Mouse (Mus musculus) liver, embryonic 11.5 days (tissue): ENCODE data around the gene Phlda2. TPM values are rescaled to one million over a fixed set of nuclear protein-coding genes. Genes with fewer than 3 reads are reported as not detected.

ENCODE experiments used
- ATAC-seq: fragments of 200-750 bp; cut with Nextera tagmentation; replicated peaks from 2 replicates; pipeline ENCODE4 v1.8.0; 2017; ENCODE audit warnings: moderate number of reproducible peaks, mild to moderate bottlenecking, moderate TSS enrichment, moderate library complexity; ENCODE audit not compliant: low FRiP score
- DNase-seq: peaks from one replicate; pipeline ENCODE4 v3.0.0-alpha.2; 2017; ENCODE audit warnings: low spot score
- H3K27ac ChIP-seq: fragments of 300-500 bp; sonication (generic); 2 replicates; pipeline ENCODE4 v1.5.1; 2014; ENCODE audit warnings: mild to moderate bottlenecking, low read depth, low read length, control low read depth
- H3K27me3 ChIP-seq: fragments of 300-500 bp; sonication (generic); replicated peaks from 2 replicates; pipeline ENCODE4 v1.6.1; 2014; ENCODE audit warnings: low read length, mixed read lengths; ENCODE audit not compliant: control insufficient read depth, insufficient read depth
- H3K36me3 ChIP-seq: fragments of 300-500 bp; sonication (generic); 2 replicates; pipeline ENCODE4 v1.6.1; 2014; ENCODE audit warnings: mild to moderate bottlenecking, low read length, moderate library complexity, mixed read lengths; ENCODE audit not compliant: control insufficient read depth, insufficient read depth
- H3K4me1 ChIP-seq: fragments of 300-500 bp; sonication (generic); replicated peaks from 2 replicates; pipeline ENCODE4 v1.6.1; 2014; ENCODE audit warnings: low read length, mixed read lengths; ENCODE audit not compliant: control insufficient read depth, insufficient read depth
- H3K4me2 ChIP-seq: fragments of 300-500 bp; sonication (generic); 2 replicates; pipeline ENCODE4 v1.6.1; 2014; ENCODE audit warnings: mild to moderate bottlenecking, control low read depth, moderate library complexity
- H3K4me3 ChIP-seq: fragments of 300-500 bp; sonication (generic); 2 replicates; pipeline ENCODE4 v1.5.1; 2014; ENCODE audit warnings: low read depth, low read length, control low read depth
- H3K9ac ChIP-seq: fragments of 300-500 bp; sonication (generic); 2 replicates; pipeline ENCODE4 v1.6.1; 2014; ENCODE audit warnings: low read depth, low read length, control low read depth
- H3K9me3 ChIP-seq: fragments of 300-500 bp; sonication (generic); 2 replicates; pipeline ENCODE4 v1.6.1; 2016; ENCODE audit warnings: low read length, inconsistent platforms, mixed read lengths; ENCODE audit not compliant: control insufficient read depth
- WGBS: fragments of 180-500 bp; shearing (Covaris S2); extraction: QIAGEN DNeasy Blood & Tissue Kit; methylation state at CpG from one replicate; pipeline ENCODE4 v1.1.7; 2014; 5-methylcytosine and 5-hydroxymethylcytosine counted together
- polyA plus RNA-seq: library from polyadenylated mRNA; unstranded; fragments of >200 nt; fragmentation: Nextera tagmentation; extraction: Ambion mirVana; gene quantifications from 2 replicates; pipeline ENCODE4 v1.2.1, GENCODE M21; 2014

Gene Phlda2
- polyA plus RNA-seq, 1 experiment from 2014 or later = 16.4 TPM

DNA sequence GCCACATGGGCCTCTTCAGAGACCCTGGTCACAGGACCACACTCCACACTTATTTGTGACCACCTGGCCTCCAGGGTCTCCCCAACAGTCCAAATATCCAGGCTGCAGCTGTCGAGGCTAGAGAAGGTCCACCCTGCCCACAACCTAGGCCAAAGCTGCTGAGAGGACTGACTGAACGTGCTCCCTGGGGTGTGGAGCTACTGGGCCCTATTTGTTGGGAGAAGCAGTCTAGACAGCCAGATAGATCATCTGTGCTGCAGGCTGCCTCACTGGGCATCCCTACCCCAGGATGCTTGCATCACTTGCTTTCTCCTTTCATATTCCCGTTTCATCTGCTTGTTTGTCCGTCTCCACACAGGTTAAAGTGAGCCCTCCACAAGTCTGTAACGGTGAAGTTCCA, 40.4 kb downstream of the Phlda2 start:
- H3K27me3 ChIP-seq = peaks cover 52% of the 10 kb centered on the region
- DNase-seq (no peak), ATAC-seq (no peak)
- peaks cover 2% of the 10 kb centered on the region; the same call in 1 of the 2 replicates for H3K4me1 ChIP-seq
- no peak overlapping the region for H3K4me3 ChIP-seq
- no peaks in the 10 kb centered on the region for H3K36me3 ChIP-seq
- WGBS = 76% methylated on average over 5 of the region's 5 CpGs
- no peak overlapping the region for H3K4me2 ChIP-seq
- peaks cover 29% of the 10 kb centered on the region for H3K9me3 ChIP-seq
- H3K9ac ChIP-seq = no peak overlapping the region
- H3K27ac ChIP-seq = no peak overlapping the region

DNA sequence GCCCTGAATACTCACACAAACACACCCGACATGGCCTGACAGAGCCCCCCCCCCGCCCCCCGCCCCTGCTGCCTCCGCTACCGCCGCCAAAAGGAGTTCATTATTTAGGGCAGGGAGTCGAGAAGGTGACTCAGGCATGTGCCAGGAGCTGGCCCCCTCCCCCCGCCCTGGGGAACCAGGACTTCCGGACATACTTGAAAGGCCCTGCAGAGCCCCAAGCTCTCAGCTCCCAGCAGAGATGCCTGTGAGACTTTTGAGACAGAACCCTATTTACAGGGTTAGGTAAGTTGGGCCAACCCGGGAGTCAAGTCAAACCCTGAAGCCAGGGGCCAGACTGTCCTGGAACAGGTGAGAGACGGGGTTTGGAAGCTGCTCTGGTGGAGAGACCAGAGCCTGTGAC, 41.0 kb downstream of the Phlda2 start:
- Histone ChIP-seq H3K27ac (no peak overlapping the region), H3K4me1 (peaks cover 2% of the 10 kb centered on the region; the same call in 1 of the 2 replicates), H3K4me2 (no peak overlapping the region), H3K9me3 (peaks cover 29% of the 10 kb centered on the region), H3K36me3 (no peaks in the 10 kb centered on the region), H3K4me3 (no peak overlapping the region), H3K9ac (no peak overlapping the region), H3K27me3 (peaks cover 57% of the 10 kb centered on the region)
- WGBS = 40% methylated on average over 11 of the region's 11 CpGs
- no peak for ATAC-seq
- DNase-seq = no peak

DNA sequence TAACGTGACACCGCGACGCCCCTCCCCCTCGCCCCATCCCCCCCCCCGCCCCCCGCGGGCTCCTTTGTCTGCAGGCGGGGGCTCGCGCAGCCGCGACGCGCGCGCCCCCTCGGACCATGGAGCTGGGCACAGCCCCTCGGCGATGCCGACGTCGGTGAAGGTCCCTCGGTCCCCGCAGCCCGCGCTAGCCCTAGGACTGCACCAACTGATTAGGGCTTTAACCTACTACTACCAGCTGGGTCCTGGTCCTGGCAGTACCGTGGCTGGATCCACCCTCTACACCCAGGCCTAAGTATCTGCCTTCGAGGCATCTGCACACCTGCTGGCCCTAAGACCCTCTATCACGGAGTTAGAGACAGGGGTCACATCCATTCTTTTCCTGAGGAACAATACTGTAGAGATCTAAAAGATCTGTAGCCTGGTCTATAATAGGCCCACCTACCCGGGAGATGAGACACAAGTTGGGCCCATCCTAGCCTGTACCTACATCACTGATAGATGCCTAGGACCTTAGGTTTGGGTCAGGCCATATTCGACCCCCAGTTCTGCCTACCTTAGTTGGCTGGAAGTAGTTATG, 41.6 kb downstream of the Phlda2 start:
- Histone ChIP-seq H3K27me3 (peaks cover 58% of the 10 kb centered on the region), H3K4me1 (peaks cover 2% of the 10 kb centered on the region; the same call in 1 of the 2 replicates), H3K27ac (no peak overlapping the region), H3K9ac (no peak overlapping the region), H3K36me3 (no peaks in the 10 kb centered on the region), H3K9me3 (peaks cover 29% of the 10 kb centered on the region), H3K4me2 (peak overlapping the region; percentile 56), H3K4me3 (peak overlapping the region; percentile 8)
- ATAC-seq (peak; percentile 33; the same call in 1 of the 2 replicates), DNase-seq (no peak)
- WGBS = 23% methylated on average over 19 of the region's 32 CpGs

DNA sequence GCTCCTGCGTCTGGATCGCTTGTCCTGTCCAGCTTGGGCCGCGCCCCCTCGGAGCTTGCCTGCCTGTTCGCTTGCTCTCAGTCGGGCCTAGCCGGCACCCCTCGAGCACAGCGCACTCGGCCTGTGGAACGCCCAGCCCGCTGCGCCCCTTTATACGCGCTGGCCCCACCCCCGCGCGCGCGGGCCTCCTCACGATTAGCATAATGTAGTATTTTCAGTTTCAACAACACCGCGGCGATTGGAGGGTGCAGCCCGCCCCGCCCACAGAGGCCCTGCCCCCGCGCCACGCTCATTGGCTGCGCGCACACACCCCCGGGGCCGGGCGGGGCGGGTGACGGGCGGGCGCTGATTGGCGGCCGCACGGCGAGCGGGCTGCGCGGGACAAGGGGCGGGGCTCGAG, 42.1 kb downstream of the Phlda2 start, which contains the start of gene Cdkn1c:
Cdkn1c (minus strand) TSS at position 177 of the 400 bp plus-strand sequence.
- H3K27ac ChIP-seq = peak within 1 kb of the TSS; percentile 64
- peak within 1 kb of the TSS; percentile 58 for H3K4me3 ChIP-seq
- peak; percentile 90 for DNase-seq
- peaks cover 29% of the 10 kb centered on the region for H3K9me3 ChIP-seq
- peak within 1 kb of the TSS; percentile 61 for H3K4me2 ChIP-seq
- peaks cover 2% of the 10 kb centered on the region; the same call in 1 of the 2 replicates for H3K4me1 ChIP-seq
- H3K27me3 ChIP-seq = peaks cover 61% of the 10 kb centered on the region
- ATAC-seq = peak; percentile 88
- peak within 1 kb of the TSS; percentile 63 for H3K9ac ChIP-seq
- H3K36me3 ChIP-seq = no peaks in the 10 kb centered on the region
- WGBS = 27% methylated on average over 41 of the region's 48 CpGs

DNA sequence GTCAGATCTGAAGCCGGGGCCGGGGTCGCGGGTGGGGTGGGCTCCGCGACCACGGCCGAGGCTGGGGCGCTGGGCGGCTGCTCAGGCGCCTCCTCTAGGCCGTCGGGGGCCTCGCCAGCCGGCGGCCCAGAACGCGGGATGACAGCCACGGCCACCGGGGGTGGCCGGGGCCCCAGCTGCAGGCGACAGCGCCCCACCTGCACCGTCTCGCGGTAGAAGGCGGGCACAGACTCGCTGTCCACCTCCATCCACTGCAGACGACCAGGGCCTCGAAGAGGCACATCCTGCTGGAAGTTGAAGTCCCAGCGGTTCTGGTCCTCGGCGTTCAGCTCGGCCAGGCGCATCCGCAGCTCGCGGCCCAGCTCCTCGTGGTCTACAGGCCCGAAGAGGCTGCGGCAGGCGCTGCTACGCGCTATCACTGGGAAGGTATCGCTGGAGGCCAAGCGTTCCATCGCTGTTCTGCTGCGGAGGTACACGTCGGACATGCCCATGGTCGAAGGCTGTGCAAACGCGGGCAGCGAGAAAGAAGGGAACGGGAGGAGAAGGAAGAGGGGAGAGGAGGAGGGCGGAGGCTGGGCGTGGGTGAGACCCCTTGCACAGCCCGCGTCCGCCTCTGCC, 42.6 kb downstream of the Phlda2 start:
- DNase-seq (no peak), ATAC-seq (no peak; the same call in 1 of the 2 replicates)
- Histone ChIP-seq H3K27me3 (peaks cover 56% of the 10 kb centered on the region), H3K9ac (peak overlapping the region; percentile 63), H3K36me3 (no peaks in the 10 kb centered on the region), H3K4me2 (peak overlapping the region; percentile 61), H3K4me3 (peak overlapping the region; percentile 58), H3K4me1 (peaks cover 2% of the 10 kb centered on the region; the same call in 1 of the 2 replicates), H3K27ac (peak overlapping the region; percentile 64), H3K9me3 (peaks cover 29% of the 10 kb centered on the region)
- 35% methylated on average over 60 of the region's 60 CpGs for WGBS

DNA sequence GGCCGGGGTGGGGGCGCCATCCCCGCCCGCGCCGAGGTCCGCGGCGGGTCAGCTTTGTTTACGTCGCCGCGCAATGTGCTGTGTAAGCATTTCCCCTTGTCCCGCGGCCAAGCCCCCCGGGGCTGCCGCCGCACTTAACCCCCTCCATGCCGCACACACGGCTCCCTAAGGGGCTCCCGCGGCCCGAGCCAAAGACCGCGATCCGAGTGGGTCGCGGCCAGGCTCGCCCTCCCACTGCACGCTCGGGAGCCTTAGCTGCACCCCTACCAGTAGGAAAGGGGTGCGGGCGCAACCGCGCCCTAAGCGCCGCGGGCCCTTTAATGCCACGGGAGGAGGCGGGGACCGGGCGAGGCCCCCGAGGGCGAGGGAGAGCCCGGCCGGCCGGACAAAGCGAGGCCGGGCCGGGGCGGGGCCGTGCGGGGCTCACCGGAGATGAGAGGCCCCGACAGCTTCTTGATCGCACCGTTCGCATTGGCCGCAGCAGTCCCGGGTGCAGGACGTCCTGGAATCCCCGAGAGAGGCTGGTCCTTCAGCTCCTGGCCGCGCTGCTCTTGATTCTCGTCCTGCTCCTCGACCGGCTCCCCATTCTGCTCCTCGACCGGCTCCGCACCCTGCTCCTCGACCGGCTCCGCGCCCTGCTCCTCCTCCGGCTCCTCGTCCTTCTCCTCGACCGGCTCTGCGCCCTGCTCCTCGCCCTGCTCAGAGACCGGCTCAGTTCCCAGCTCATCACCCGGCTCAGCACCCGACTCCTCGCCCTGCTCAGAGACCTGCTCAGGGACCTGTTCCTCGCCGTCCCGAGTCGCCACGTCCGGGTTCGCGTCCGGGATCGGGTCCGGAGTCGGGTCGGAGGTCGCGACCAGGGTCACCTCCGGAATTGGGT, 43.4 kb downstream of the Phlda2 start:
- DNase-seq (no peak), ATAC-seq (no peak)
- peak overlapping the region; percentile 64 for H3K27ac ChIP-seq
- H3K36me3 ChIP-seq = no peaks in the 10 kb centered on the region
- 20% methylated on average over 100 of the region's 100 CpGs for WGBS
- H3K4me3 ChIP-seq = peak overlapping the region; percentile 58
- peaks cover 49% of the 10 kb centered on the region for H3K27me3 ChIP-seq
- H3K9ac ChIP-seq = peak overlapping the region; percentile 63
- H3K4me2 ChIP-seq = peak overlapping the region; percentile 61
- no peaks in the 10 kb centered on the region for H3K4me1 ChIP-seq
- H3K9me3 ChIP-seq = peaks cover 29% of the 10 kb centered on the region

DNA sequence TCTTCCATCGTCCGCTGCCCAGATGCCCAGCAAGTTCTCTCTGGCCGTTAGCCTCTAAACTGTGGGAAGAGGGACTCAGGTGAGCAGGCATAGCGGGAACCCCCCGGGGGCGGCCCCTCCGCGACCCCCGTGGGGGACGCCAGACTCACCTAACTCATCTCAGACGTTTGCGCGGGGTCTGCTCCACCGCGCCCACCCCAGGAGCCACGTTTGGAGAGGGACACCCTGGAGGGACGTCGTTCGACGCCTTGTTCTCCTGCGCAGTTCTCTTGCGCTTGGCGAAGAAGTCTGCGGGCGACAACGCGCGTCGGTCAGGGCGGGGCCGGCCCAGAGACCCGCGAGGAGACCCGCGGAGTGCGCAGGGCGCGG, 44.0 kb downstream of the Phlda2 start:
- H3K4me3 ChIP-seq = peak overlapping the region; percentile 58
- H3K27me3 ChIP-seq = peaks cover 48% of the 10 kb centered on the region
- H3K36me3 ChIP-seq = no peaks in the 10 kb centered on the region
- ATAC-seq (no peak), DNase-seq (no peak)
- WGBS = 24% methylated on average over 37 of the region's 38 CpGs
- H3K4me2 ChIP-seq = peak overlapping the region; percentile 61
- H3K27ac ChIP-seq = 0 out of 2 replicates have a peak overlapping the region, but pooled peaks have one; percentile 64
- H3K9me3 ChIP-seq = peaks cover 29% of the 10 kb centered on the region
- peak overlapping the region; percentile 63; the same call in 1 of the 2 replicates for H3K9ac ChIP-seq
- no peaks in the 10 kb centered on the region for H3K4me1 ChIP-seq
